Mouse (Mus musculus): ENCODE results near the gene Gm8909. TPM values are rescaled to one million over a fixed set of nuclear protein-coding genes. Genes with fewer than 3 reads are reported as not detected.
"Not testable (repeated sequence)": the region's sequence is repeated elsewhere in the genome, so short reads cannot be mapped to it uniquely, and the experiment has no call there.

The Gm8909 gene
- polyA plus RNA-seq, 1 experiment: 3.0 TPM

DNA sequence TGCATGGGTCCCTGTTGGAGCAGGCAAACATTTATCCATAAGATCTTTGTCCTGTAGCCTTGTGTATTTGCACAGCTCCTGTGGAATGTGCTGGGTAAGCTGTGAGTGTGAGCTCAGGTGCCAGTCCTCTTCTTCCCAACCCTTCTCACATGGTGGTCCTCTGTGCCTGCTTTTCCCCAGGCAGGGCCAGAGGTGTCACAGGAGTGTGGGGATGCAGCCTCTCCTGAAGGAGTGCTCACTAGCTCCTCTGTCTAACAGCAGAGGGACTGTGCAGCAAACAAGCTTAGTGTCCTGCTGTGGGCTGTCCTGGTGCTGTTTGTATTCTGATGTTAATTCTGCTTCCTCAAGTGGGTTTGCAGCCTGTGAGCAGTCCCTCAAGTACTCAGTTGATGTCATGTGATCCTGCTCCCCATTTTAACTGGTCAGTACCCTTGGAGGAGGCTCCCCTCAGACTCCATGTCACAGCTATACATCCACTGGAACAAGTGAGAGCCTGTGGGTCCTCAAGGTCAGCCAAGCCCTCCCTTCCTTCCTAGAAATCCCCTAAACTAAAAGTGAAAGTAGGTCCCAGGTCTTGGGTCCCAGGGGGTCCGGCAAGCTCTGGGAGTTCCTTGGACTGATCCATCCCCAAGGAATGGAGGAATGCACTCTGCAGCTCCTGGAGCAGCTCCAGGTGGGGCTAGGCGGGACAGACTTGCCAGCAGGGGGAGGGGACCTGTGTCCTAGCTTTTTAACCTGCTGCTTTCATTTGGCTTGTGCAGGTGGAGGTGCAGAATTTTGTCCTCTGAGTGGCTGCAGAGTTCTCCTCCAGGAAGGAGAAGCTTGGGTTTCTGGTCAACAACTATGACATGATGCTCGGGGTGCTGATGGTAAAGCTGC, 13.8 kb downstream of the Gm8909 start:
- Histone ChIP-seq H3K27ac (ENCODE audit: control insufficient read depth, insufficient read depth, low read depth, low read length, poor library complexity) (no peak overlapping the region), H3K4me3 (replicated peaks; ENCODE audit: control insufficient read depth, low read depth, low read length) (no peak overlapping the region), H3K4me1 (ENCODE audit: control insufficient read depth, insufficient read depth, low read length) (no peaks in the 10 kb centered on the region)
- TF ChIP-seq POLR2A (IDR thresholded peaks at IDR 0.05; ENCODE audit: borderline replicate concordance, control insufficient read depth, low read depth, low read length): no peak
- TF ChIP-seq CTCF (IDR thresholded peaks at IDR 0.05; ENCODE audit: control insufficient read depth, insufficient read depth, low read length): no peak
- 33% methylated on average over 3 of the region's 3 CpGs for WGBS

DNA sequence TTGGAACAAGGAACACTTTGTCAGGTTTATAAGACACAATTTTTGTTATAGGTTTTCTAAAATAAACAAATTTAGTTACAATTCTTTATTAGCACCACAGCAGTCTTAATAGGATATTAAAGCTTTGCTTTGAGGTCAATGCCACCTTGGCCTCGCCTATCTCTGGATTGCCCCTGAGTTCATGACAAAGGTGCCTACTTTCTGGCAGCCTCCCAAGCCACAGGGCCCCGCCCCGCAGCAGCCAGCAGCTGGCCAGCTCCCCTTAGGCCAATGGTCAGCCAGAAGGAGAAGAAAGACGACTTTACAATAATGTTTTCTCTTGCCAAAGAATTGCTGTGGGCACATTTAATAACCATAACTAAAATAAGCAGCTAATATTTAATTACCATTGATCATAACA, 17.1 kb downstream of the Gm8909 start:
- H3K4me3 ChIP-seq (replicated peaks; ENCODE audit: control insufficient read depth, low read depth, low read length); H3K4me1 ChIP-seq (ENCODE audit: control insufficient read depth, insufficient read depth, low read length); H3K27ac ChIP-seq (ENCODE audit: control insufficient read depth, insufficient read depth, low read depth, low read length, poor library complexity): not testable (repeated sequence)
- 31% methylated on average over 4 of the region's 4 CpGs for WGBS

DNA sequence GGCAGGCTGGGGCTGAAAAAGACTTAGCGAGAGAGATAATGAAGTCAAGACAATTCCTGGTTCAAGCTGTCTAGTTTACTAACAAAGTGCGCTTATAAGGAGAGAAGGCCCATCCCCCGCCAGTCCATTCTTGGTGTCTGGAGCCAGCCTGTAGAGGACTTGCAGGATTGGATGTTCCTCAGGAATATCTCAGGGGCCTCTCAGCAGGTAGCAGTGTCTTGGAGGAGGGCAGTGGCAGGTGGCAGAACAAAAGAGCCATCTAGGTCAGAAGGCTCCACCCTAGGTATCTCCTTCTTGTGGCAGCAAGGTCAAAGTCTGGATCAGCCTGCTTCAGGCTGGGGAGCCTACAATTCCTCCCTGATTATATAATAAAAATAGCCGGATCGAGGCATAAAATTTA, 19.9 kb downstream of the Gm8909 start:
- not testable (repeated sequence) for H3K4me3 ChIP-seq (replicated peaks; ENCODE audit: control insufficient read depth, low read depth, low read length); H3K4me1 ChIP-seq (ENCODE audit: control insufficient read depth, insufficient read depth, low read length); H3K27ac ChIP-seq (ENCODE audit: control insufficient read depth, insufficient read depth, low read depth, low read length, poor library complexity)
- WGBS: 88% methylated on average over 5 of the region's 5 CpGs

DNA sequence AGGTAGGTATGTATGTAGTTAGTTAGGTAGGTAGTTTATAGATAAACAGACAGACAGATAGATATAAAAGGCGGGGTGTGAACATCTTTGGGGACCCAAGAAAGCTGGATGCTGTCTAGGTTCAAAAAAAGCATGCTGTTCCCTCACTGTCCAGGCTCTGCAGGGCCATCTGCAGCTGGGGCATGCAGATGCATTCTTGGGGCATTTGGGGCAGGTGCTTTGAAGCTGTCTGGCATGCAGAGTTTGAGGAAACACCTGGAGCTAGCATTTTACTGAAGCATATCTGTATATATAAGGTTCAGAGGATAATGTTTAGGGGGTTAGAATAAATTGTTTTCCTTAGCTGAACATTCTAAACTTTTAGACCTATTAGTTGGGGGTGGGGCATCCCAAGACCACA, 21.4 kb downstream of the Gm8909 start:
- not testable (repeated sequence) for H3K4me1 ChIP-seq (ENCODE audit: control insufficient read depth, insufficient read depth, low read length); H3K4me3 ChIP-seq (replicated peaks; ENCODE audit: control insufficient read depth, low read depth, low read length); H3K27ac ChIP-seq (ENCODE audit: control insufficient read depth, insufficient read depth, low read depth, low read length, poor library complexity)
- WGBS: 63% methylated on average over 1 of the region's 1 CpGs

DNA sequence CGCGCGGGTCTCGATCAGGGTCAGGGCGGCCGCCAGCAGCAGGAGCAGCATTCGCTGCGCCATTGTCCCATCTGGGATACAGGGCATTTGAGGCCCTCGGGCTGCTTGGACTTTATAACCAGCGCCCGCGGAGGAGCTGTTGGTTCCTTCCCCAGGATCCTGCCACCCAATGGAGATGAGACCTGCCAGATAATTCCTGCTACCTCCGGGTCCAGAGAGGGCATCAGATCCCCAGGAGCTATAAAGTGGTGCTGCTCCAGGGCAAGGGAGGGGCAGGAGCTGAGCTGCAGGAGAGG, 22.5 kb downstream of the Gm8909 start:
- H3K4me1 ChIP-seq (ENCODE audit: control insufficient read depth, insufficient read depth, low read length); H3K27ac ChIP-seq (ENCODE audit: control insufficient read depth, insufficient read depth, low read depth, low read length, poor library complexity); H3K4me3 ChIP-seq (replicated peaks; ENCODE audit: control insufficient read depth, low read depth, low read length): not testable (repeated sequence)
- WGBS: 7% methylated on average over 13 of the region's 13 CpGs

DNA sequence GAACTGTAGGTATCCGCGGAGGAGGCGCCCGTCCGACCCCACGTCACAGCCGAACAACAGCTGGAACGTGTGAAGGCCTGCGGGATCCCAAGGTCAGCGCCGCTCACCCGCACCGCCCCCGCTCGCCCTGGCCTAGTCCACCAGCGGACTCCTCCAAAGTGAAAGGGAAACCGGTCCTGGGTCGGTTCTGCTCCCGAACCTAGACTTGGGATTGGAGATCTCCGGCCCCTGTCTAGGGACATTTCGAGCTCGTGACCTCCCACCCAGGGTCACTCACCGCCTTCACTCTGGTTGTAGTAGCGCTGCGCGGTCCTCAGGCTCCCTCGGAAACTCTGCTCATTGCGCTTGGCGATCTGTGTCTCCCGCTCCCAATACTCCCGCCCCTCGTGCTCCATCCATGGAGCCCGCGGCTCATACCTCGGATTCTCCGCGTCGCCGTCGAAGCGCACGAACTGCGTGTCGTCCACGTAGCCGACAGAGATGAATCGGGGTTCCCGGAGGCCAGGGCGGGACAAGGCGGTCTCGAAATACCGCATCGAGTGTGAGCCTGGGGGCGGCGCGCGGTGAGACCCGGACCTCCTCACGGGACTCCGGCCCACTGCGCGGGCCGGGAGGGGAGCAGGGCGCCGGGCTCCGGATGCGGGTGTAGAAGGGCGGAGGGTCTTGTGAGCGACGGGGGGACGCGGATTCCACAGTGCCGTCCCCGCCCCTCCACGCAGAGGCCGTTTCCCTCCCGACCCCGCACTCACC, 23.1 kb downstream of the Gm8909 start:
- no peak for TF ChIP-seq CTCF (IDR thresholded peaks at IDR 0.05; ENCODE audit: control insufficient read depth, insufficient read depth, low read length)
- no peak for TF ChIP-seq POLR2A (IDR thresholded peaks at IDR 0.05; ENCODE audit: borderline replicate concordance, control insufficient read depth, low read depth, low read length)
- Histone ChIP-seq H3K27ac (ENCODE audit: control insufficient read depth, insufficient read depth, low read depth, low read length, poor library complexity) (no peak overlapping the region), H3K4me1 (ENCODE audit: control insufficient read depth, insufficient read depth, low read length) (no peaks in the 10 kb centered on the region; the same call in 1 of the 2 replicates), H3K4me3 (replicated peaks; ENCODE audit: control insufficient read depth, low read depth, low read length) (peak overlapping the region; percentile 64)
- WGBS: 1% methylated on average over 78 of the region's 78 CpGs

DNA sequence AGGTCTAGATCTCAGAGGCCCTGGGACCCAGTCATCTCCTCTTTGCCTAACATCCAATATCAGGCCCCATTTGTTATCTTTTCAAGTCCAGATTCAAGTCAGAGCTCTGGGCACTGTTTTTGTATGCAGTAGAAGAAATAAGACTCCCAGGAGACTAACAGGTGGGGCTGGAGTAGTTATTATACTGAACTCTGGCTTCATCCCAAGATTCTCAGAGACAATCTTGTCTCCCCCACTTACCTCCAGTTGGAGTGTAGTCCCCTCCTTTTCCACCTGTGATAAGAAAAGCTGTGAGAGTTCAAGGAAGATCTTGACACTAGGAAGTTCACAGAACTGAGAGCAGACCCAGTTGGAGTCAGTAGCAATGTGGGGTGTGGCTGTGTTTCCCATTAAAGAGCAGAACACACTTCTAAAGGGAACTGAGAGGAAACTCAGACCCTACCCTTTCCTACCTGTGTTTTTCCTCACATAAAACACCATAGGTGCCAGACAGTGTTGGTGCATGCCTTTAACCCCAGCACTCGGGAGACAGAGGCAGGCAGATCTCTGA, 32.0 kb downstream of the Gm8909 start:
- not testable (repeated sequence) for H3K4me3 ChIP-seq (replicated peaks; ENCODE audit: control insufficient read depth, low read depth, low read length); H3K27ac ChIP-seq (ENCODE audit: control insufficient read depth, insufficient read depth, low read depth, low read length, poor library complexity); H3K4me1 ChIP-seq (ENCODE audit: control insufficient read depth, insufficient read depth, low read length)
- WGBS: 72% methylated on average over 1 of the region's 1 CpGs

DNA sequence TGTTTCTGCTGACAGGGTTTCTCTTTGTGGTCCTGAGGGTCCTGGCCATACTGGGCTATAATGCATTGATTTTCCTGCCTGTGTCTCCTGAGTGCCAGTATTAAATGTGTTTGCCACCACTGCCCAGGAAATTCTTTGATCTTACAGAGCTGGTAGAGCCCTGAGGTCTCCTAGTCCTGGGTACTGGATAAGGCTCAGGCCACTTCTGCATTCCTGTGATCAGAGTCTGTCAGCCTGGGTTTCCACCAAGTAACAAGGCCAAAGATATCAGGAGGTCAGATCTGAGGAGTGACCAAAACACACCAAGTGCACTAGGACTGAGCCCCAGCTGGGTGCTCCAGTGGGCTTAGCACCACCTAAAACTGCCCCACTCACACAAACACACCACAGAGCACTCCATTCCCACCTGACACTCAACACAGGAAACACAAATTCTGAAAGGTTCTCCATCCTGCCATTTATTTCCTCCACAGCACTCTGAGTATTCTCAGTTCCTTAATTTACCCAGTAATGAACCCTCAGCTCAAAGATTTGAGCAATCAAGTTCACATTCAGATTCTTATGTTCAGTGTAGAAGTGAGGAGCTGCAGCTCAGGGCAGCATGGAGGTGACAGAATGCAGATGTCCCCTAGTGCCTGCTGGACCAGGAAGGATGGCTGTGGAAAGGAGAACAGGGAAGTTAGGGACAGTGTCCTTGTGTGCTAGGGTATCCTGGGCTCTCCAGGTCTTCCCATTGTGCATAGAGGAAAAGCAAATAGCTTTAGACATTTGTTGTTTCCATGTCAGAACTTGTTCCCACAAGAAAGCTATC, 32.7 kb downstream of the Gm8909 start:
- H3K27ac ChIP-seq (ENCODE audit: control insufficient read depth, insufficient read depth, low read depth, low read length, poor library complexity); H3K4me1 ChIP-seq (ENCODE audit: control insufficient read depth, insufficient read depth, low read length): not testable (repeated sequence)

More for the DNA sequence above, 32.7 kb downstream of the Gm8909 start:
- not testable (repeated sequence) for H3K4me3 ChIP-seq (replicated peaks; ENCODE audit: control insufficient read depth, low read depth, low read length)

Measured in bone marrow, adult 2 months (tissue).